Comparison of ENCODE assay signal across 16 mouse cellular contexts in the genomic region with DNA sequence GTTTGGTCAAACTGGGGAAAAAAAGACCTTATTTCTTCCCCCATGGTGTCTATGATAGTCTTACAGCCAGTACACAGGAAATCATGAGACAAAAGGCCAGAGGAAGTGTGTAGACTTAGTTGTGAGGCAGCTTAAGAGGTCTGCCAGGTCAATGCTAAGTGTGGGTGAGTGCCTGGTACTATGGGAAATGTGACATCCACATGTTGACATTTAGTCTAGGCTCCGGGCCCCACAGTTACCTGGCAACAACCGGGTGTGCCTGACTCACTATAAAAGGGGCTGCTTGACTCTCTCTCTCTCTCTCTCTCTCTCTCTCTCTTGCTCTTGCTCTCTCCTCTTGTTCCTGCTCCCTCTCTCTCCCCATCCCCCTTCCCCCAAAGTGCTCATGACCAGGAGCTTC.
DNase-seq lines count a peak whose midpoint lies in the region; ATAC-seq lines count a peak whose summit lies in the region.
"Had no signal": no experiment of that assay in that cellular context is flagged by ENCODE, and none has a peak within 500 bp of the region (broad histone marks: within the 10 kb centered on the region; RNA-seq: fewer than 3 reads in every experiment).

No protein-coding gene starts in this region.

- 64% methylated on average over 2 of the region's 2 CpGs for WGBS in hindbrain, embryonic 10.5 days
- WGBS in hindbrain, embryonic 12.5 days: 43% methylated on average over 2 of the region's 2 CpGs

- no peak for ATAC-seq in hindbrain, embryonic 12.5 days (ENCODE audit: low FRiP score)
- ATAC-seq: forebrain, embryonic 16.5 days had no signal

- peak; percentile 15 for DNase-seq in hindbrain, embryonic 10.5 days (ENCODE audit: low spot score)
- DNase-seq in R1 (ENCODE audit: low read depth, low spot score): peak; percentile 62
- DNase-seq in liver: peak; percentile 35
- peak; percentile 28 for DNase-seq in lung, postnatal 10 days
- no peak for DNase-seq in kidney, adult 18-20 months
- no peak for DNase-seq in ovary, postnatal 14 days (ENCODE audit: low spot score)
- DNase-seq in gastrocnemius, postnatal 10 days: no peak
- DNase-seq: adrenal gland, postnatal 25 days; gastrocnemius, postnatal 25 days; right cerebral cortex, postnatal 4 days had no signal

- no peak overlapping the region for H3K4me2 ChIP-seq in hindbrain, embryonic 12.5 days (replicated peaks)
- H3K4me2 ChIP-seq: hindbrain, embryonic 14.5 days had no signal

- no peak overlapping the region for H3K27ac ChIP-seq in hindbrain, embryonic 10.5 days
- H3K27ac ChIP-seq in hindbrain, embryonic 12.5 days: no peak overlapping the region
- H3K27ac ChIP-seq: hindbrain, embryonic 14.5 days; kidney, embryonic 15.5 days; macrophage had no signal

- no peaks in the 10 kb centered on the region for H3K9me3 ChIP-seq in hindbrain, embryonic 10.5 days
- H3K9me3 ChIP-seq in hindbrain, embryonic 12.5 days (replicated peaks): no peaks in the 10 kb centered on the region
- H3K9me3 ChIP-seq: kidney, embryonic 15.5 days had no signal

- no peaks in the 10 kb centered on the region for H3K27me3 ChIP-seq in hindbrain, embryonic 10.5 days (ENCODE audit: insufficient read depth, poor library complexity, severe bottlenecking)
- H3K27me3 ChIP-seq in hindbrain, embryonic 12.5 days: no peaks in the 10 kb centered on the region
- H3K27me3 ChIP-seq: kidney, embryonic 15.5 days; Patski had no signal

- no peak overlapping the region for H3K9ac ChIP-seq in hindbrain, embryonic 12.5 days
- H3K9ac ChIP-seq: hindbrain, embryonic 14.5 days; kidney, embryonic 15.5 days had no signal

- H3K36me3 ChIP-seq in hindbrain, embryonic 10.5 days: no peaks in the 10 kb centered on the region
- H3K36me3 ChIP-seq in hindbrain, embryonic 12.5 days: no peaks in the 10 kb centered on the region
- H3K36me3 ChIP-seq: kidney, embryonic 15.5 days had no signal

- H3K4me3 ChIP-seq in hindbrain, embryonic 10.5 days: no peak overlapping the region
- H3K4me3 ChIP-seq in hindbrain, embryonic 12.5 days: no peak overlapping the region
- H3K4me3 ChIP-seq: kidney, embryonic 15.5 days had no signal

- peaks cover 13% of the 10 kb centered on the region; the same call in 1 of the 2 replicates for H3K4me1 ChIP-seq in hindbrain, embryonic 10.5 days (replicated peaks)
- H3K4me1 ChIP-seq in hindbrain, embryonic 12.5 days: peaks cover 8% of the 10 kb centered on the region; the same call in 1 of the 2 replicates

Comparison
In these comparisons a context has a peak if more than half of its experiments do, and no peak if none do; other contexts are left out.
1. DNase-seq: peak in hindbrain, embryonic 10.5 days (single experiment), R1 (single experiment), liver (single experiment) and lung, postnatal 10 days (single experiment); none in kidney, adult 18-20 months (single experiment), ovary, postnatal 14 days (single experiment) and gastrocnemius, postnatal 10 days (single experiment).